Mouse (Mus musculus): ENCODE data around the gene C730034F03Rik. TPM values are rescaled to one million over a fixed set of nuclear protein-coding genes. Genes with fewer than 3 reads are reported as not detected.
"Not testable (repeated sequence)": the region's sequence is repeated elsewhere in the genome, so short reads cannot be mapped to it uniquely, and the experiment has no call there.

C730034F03Rik gene
- polyA plus RNA-seq, 1 experiment = not detected

GRCm38 (mm10) chr15:89406691-89407090 lies 22.7 kb upstream of the C730034F03Rik start:
- Histone ChIP-seq H3K9me3 (peaks cover 45% of the 10 kb centered on the region), H3K4me3 (replicated peaks) (no peak overlapping the region), H3K36me3 (replicated peaks; ENCODE audit: low read length) (no peaks in the 10 kb centered on the region), H3K4me1 (no peaks in the 10 kb centered on the region), H3K27me3 (replicated peaks) (no peaks in the 10 kb centered on the region)
- TF ChIP-seq FLI1 (IDR thresholded peaks at IDR 0.05; ENCODE audit: low read length) (no peak), GATA1 (IDR thresholded peaks at IDR 0.05; ENCODE audit: borderline replicate concordance, low read length) (no peak)

GRCm38 (mm10) chr15:89410118-89410517 lies 19.3 kb upstream of the C730034F03Rik start, which contains the start of gene Syce3:
Syce3 (minus strand) TSS chr15:89410503.
- H3K4me1 ChIP-seq = no peaks in the 10 kb centered on the region
- H3K27me3 ChIP-seq (replicated peaks) = no peaks in the 10 kb centered on the region
- no peak for TF ChIP-seq GATA1 (IDR thresholded peaks at IDR 0.05; ENCODE audit: borderline replicate concordance, low read length)
- TF ChIP-seq FLI1 (IDR thresholded peaks at IDR 0.05; ENCODE audit: low read length) = no peak
- no peak within 1 kb of the TSS for H3K4me3 ChIP-seq (replicated peaks)
- peaks cover 38% of the 10 kb centered on the region for H3K9me3 ChIP-seq
- no peaks in the 10 kb centered on the region for H3K36me3 ChIP-seq (replicated peaks; ENCODE audit: low read length)

GRCm38 (mm10) chr15:89415282-89415681 lies 14.1 kb upstream of the C730034F03Rik start:
- no peaks in the 10 kb centered on the region for H3K27me3 ChIP-seq (replicated peaks)
- no peaks in the 10 kb centered on the region for H3K4me1 ChIP-seq

GRCm38 (mm10) chr15:89421938-89422337 lies 7.5 kb upstream of the C730034F03Rik start:
- no peaks in the 10 kb centered on the region for H3K4me1 ChIP-seq
- H3K9me3 ChIP-seq = no peaks in the 10 kb centered on the region
- no peak for TF ChIP-seq GATA1 (IDR thresholded peaks at IDR 0.05; ENCODE audit: borderline replicate concordance, low read length)
- TF ChIP-seq FLI1 (IDR thresholded peaks at IDR 0.05; ENCODE audit: low read length) = no peak
- H3K27me3 ChIP-seq (replicated peaks) = no peaks in the 10 kb centered on the region
- no peak overlapping the region for H3K4me3 ChIP-seq (replicated peaks)
- H3K36me3 ChIP-seq (replicated peaks; ENCODE audit: low read length) = peaks cover 90% of the 10 kb centered on the region

More at GRCm38 (mm10) chr15:89415282-89415681, 14.1 kb upstream of the C730034F03Rik start:
- peaks cover 41% of the 10 kb centered on the region for H3K36me3 ChIP-seq (replicated peaks; ENCODE audit: low read length)
- no peak for TF ChIP-seq GATA1 (IDR thresholded peaks at IDR 0.05; ENCODE audit: borderline replicate concordance, low read length)
- no peak for TF ChIP-seq FLI1 (IDR thresholded peaks at IDR 0.05; ENCODE audit: low read length)
- H3K9me3 ChIP-seq = peaks cover 5% of the 10 kb centered on the region
- H3K4me3 ChIP-seq (replicated peaks) = no peak overlapping the region

GRCm38 (mm10) chr15:89424621-89425020 lies 4.8 kb upstream of the C730034F03Rik start:
- TF ChIP-seq FLI1 (IDR thresholded peaks at IDR 0.05; ENCODE audit: low read length) = no peak
- TF ChIP-seq GATA1 (IDR thresholded peaks at IDR 0.05; ENCODE audit: borderline replicate concordance, low read length) = no peak
- no peaks in the 10 kb centered on the region for H3K9me3 ChIP-seq
- H3K4me3 ChIP-seq (replicated peaks) = no peak overlapping the region
- H3K4me1 ChIP-seq = peaks cover 14% of the 10 kb centered on the region
- H3K27me3 ChIP-seq (replicated peaks) = no peaks in the 10 kb centered on the region
- H3K36me3 ChIP-seq (replicated peaks; ENCODE audit: low read length) = peaks cover 78% of the 10 kb centered on the region

- Histone ChIP-seq H3K4me3 (replicated peaks) (no peak within 1 kb of the TSS), H3K9me3 (no peaks in the 10 kb centered on the region), H3K4me1 (peaks cover 20% of the 10 kb centered on the region), H3K27me3 (replicated peaks) (no peaks in the 10 kb centered on the region), H3K36me3 (replicated peaks; ENCODE audit: low read length) (peaks cover 68% of the 10 kb centered on the region)
- TF ChIP-seq FLI1 (IDR thresholded peaks at IDR 0.05; ENCODE audit: low read length) (no peak), GATA1 (IDR thresholded peaks at IDR 0.05; ENCODE audit: borderline replicate concordance, low read length) (no peak)
Observed at GRCm38 (mm10) chr15:89425711-89426121, 3.7 kb upstream of the C730034F03Rik start, which contains the start of gene Cpt1b. Cpt1b (minus strand) TSS chr15:89425863.

- TF ChIP-seq GATA1 (IDR thresholded peaks at IDR 0.05; ENCODE audit: borderline replicate concordance, low read length) (no peak), FLI1 (IDR thresholded peaks at IDR 0.05; ENCODE audit: low read length) (no peak)
- Histone ChIP-seq H3K9me3 (no peaks in the 10 kb centered on the region), H3K27me3 (replicated peaks) (no peaks in the 10 kb centered on the region), H3K4me1 (peaks cover 30% of the 10 kb centered on the region), H3K36me3 (replicated peaks; ENCODE audit: low read length) (peaks cover 60% of the 10 kb centered on the region), H3K4me3 (replicated peaks) (no peak overlapping the region)
Observed at GRCm38 (mm10) chr15:89426716-89427115, 2.7 kb upstream of the C730034F03Rik start.

GRCm38 (mm10) chr15:89428136-89428790 lies 1.1 kb upstream of the C730034F03Rik start:
- Histone ChIP-seq H3K4me1 (peaks cover 37% of the 10 kb centered on the region), H3K9me3 (no peaks in the 10 kb centered on the region), H3K4me3 (replicated peaks) (peak overlapping the region; percentile 98), H3K36me3 (replicated peaks; ENCODE audit: low read length) (peaks cover 48% of the 10 kb centered on the region), H3K27me3 (replicated peaks) (no peaks in the 10 kb centered on the region)
- TF ChIP-seq GATA1 (IDR thresholded peaks at IDR 0.05; ENCODE audit: borderline replicate concordance, low read length) (no peak), FLI1 (IDR thresholded peaks at IDR 0.05; ENCODE audit: low read length) (no peak)

- no peaks in the 10 kb centered on the region for H3K27me3 ChIP-seq (replicated peaks)
- TF ChIP-seq FLI1 (IDR thresholded peaks at IDR 0.05; ENCODE audit: low read length) (no peak), GATA1 (IDR thresholded peaks at IDR 0.05; ENCODE audit: borderline replicate concordance, low read length) (no peak)
- no peaks in the 10 kb centered on the region for H3K9me3 ChIP-seq
- peaks cover 42% of the 10 kb centered on the region for H3K36me3 ChIP-seq (replicated peaks; ENCODE audit: low read length)
- peak overlapping the region; percentile 98 for H3K4me3 ChIP-seq (replicated peaks)
- peaks cover 38% of the 10 kb centered on the region for H3K4me1 ChIP-seq
Observed at GRCm38 (mm10) chr15:89428821-89429351, 503 bp upstream of the C730034F03Rik start.

- peaks cover 30% of the 10 kb centered on the region for H3K36me3 ChIP-seq (replicated peaks; ENCODE audit: low read length)
- TF ChIP-seq FLI1 (IDR thresholded peaks at IDR 0.05; ENCODE audit: low read length) = no peak
- TF ChIP-seq GATA1 (IDR thresholded peaks at IDR 0.05; ENCODE audit: borderline replicate concordance, low read length) = no peak
- no peaks in the 10 kb centered on the region for H3K27me3 ChIP-seq (replicated peaks)
- no peaks in the 10 kb centered on the region for H3K9me3 ChIP-seq
- H3K4me3 ChIP-seq (replicated peaks) = peak overlapping the region; percentile 98
- peaks cover 42% of the 10 kb centered on the region for H3K4me1 ChIP-seq
Observed at GRCm38 (mm10) chr15:89430341-89430740, 952 bp downstream of the C730034F03Rik start.

- not testable (repeated sequence) for H3K27me3 ChIP-seq (replicated peaks); H3K9me3 ChIP-seq; H3K4me3 ChIP-seq (replicated peaks)
- Histone ChIP-seq H3K4me1 (peaks cover 45% of the 10 kb centered on the region), H3K36me3 (replicated peaks; ENCODE audit: low read length) (peaks cover 26% of the 10 kb centered on the region)
Observed at GRCm38 (mm10) chr15:89430771-89431170, 1.4 kb downstream of the C730034F03Rik start.
